Mouse (Mus musculus) ES-CJ7 (cell line): ENCODE data around the gene Tas2r124.

Experiments
- DNase-seq: peaks from one replicate; pipeline ENCODE4 v3.0.0; 2011; ENCODE audit warnings: low read depth, low spot score

Gene Tas2r124

DNA sequence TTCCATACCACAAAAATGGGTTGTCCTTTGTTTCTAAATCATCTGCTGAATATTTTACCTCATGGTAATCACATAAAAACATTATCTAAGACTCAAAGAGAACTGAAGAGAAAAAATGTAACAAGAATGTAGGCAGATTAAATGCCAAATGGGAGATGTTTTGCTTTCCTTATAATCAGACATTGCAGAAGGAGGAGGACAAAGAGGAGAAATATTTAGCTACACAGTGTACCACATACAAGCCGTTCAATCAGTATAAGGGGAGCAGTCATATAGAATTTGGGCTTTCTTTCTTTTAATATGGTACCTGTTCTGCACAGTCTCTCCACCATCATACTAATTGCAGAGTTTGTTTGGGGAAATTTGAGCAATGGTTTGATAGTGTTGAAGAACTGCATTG is at the start of gene Tas2r124:
TSS of gene Tas2r124 (plus strand) at position 301 of the 400 bp plus-strand sequence.
- DNase-seq: no peak

DNA sequence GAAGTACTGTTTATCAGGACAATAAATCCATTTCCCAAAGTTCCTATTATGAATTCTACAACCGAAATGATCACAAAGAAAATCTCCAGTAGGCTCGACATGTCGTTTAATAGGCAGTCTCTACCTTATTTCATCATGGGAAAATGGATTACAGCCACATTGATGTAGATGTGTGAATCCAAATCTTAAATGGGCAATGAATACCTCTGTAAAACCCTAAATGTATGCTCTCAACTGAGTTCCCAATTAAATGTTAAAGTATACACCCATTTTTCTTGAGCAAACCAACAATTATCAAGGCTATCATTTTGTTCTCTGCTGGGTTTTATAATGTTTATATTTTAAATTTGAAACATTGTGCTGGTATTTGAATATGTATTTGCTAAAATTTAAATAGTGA is 42.7 kb upstream of the Tas2r124 start, which contains the start of gene Tas2r122:
TSS of gene Tas2r122 (minus strand) at position 101 of the 400 bp plus-strand sequence.
- no peak for DNase-seq

DNA sequence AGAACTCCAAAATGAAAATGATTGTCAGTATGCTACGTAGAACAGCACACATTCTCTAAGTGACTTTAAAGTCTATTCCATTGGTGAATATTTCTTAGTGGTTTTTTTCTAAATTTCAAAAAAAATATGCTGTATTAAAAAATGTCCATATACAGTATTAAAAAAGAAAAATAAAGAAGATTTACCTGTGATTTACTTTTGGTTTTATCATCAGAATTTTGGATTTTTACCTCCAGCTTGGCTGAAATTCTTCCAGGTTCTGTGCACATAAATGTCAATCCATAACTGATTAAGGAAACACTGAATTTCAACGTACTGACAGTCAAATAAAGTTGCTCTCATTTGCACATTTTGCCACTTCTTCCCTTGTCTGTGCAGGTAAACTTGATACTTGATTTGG is 16.6 kb upstream of the Tas2r124 start, which contains the start of gene Tas2r115:
TSS of gene Tas2r115 (minus strand) at position 101 of the 400 bp plus-strand sequence.
- DNase-seq: no peak

DNA sequence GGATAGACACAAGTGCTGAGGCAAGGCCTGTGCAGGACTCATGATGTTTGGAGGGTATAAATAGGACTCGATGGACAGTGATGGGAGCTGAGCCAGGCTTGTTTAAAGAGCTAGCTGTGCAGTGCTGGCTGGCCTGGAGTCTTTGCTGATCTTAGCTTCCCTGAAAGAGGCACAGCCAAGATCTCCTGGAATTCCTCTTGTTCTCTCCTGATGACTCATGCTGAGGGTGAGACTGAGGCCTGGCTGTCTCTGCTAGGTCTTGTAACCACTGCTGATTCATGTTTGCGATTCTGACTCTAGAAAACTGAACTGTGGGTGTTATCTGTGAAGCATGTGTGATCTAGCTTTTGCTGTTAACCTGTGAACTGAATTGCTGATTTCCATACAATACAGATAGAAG is 4.3 kb upstream of the Tas2r124 start:
- DNase-seq: no peak

DNA sequence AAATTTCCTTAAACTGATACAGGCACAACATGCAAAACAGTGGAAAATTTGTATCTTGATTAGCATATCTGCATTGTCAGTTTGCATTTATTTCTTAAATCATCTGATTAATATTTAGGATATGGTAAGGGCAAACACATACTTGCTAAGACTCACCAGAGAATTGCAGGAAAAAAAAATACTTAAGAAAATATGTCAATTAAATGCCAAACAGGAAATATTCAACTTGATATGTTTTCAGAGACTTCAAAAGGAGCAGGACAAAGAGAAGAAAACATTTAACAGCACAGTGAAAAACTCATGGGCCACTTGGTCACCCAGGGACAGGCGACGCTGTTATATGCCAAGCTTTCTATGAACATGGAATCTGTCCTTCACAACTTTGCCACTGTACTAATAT is 7.3 kb downstream of the Tas2r124 start, which contains the start of gene Tas2r102:
TSS of gene Tas2r102 (plus strand) at position 301 of the 400 bp plus-strand sequence.
- DNase-seq: no peak

DNA sequence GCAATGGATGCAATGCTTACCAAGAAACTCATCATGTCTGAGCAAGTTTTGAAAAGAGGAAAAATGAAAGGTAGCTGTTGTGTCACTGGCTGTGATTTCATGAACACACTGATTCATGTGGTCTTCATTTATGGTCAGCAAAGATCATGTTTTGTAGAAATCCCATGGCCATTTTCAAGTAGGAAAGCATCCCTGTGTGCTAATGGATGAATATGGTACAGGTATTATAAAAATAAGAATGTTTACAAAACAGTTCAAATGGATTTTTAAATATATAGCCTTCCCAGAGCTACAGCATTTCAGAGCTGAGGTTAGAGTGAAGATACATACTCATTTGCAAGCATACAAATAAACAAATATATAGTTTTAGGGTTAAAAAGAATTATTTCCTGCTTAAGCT is 23.5 kb downstream of the Tas2r124 start, which contains the start of gene Tas2r136:
TSS of gene Tas2r136 (minus strand) at position 101 of the 400 bp plus-strand sequence.
- no peak for DNase-seq

DNA sequence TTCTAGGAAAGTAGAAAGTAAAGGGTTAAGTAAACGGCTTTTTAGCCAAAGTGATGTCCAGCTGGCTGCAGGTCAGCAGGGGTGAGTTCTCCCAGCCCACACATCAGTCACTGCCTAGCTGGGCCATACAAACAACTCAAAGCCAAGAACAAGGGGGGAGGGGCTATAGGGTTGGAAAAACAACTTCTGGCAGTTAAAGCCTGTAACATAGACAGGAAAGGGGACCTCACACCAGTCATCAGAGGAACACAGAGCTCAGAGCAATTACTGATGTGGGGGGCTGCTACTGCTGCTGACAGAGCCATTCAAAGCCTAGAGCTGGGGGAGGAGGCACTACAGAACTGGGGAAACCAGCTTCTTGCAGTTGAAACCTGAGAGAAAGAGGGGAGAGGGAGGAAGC is 40.9 kb downstream of the Tas2r124 start:
- DNase-seq: no peak

DNA sequence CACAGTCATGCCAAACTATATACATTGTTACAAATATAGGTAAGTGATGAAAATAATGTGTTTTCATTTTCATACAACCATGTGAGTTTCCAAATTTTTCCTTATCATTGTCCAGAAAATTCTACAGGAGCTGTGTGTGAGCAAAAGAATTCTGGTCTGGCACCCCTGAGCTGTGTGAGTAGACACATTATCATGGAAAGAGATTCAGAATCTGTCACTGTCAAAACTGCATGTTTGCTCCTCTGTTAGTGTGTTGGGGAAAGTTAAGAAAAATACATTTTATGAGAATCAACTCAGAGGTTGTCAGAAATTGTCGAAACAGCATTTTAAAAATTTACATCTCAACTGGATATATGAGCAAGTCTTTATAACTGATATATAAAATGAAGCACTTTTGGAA is 48.0 kb downstream of the Tas2r124 start, which contains the start of gene Tas2r117:
TSS of gene Tas2r117 (plus strand) at position 301 of the 400 bp plus-strand sequence.
- DNase-seq: no peak
